Mouse (Mus musculus) limb, embryonic 11.5 days (tissue): ENCODE measurements around the gene Gm5890. TPM values are rescaled to one million over a fixed set of nuclear protein-coding genes. Genes with fewer than 3 reads are reported as not detected.
"Not testable (repeated sequence)": the region's sequence is repeated elsewhere in the genome, so short reads cannot be mapped to it uniquely, and the experiment has no call there.

Experiments
- ATAC-seq: fragments of 200-750 bp; cut with Nextera tagmentation; 2 replicates; pipeline ENCODE4 v1.8.0; 2017; ENCODE audit warnings: low read depth; ENCODE audit not compliant: insufficient number of reproducible peaks, low FRiP score, low TSS enrichment
- DNase-seq: peaks from one replicate; pipeline ENCODE4 v3.0.0-alpha.2; 2015; ENCODE audit warnings: low spot score
- H3K27ac ChIP-seq: fragments of 300-500 bp; sonication (generic); replicated peaks from 2 replicates; pipeline ENCODE4 v1.5.1; 2014; ENCODE audit warnings: low read depth, mild to moderate bottlenecking, low read length
- H3K27me3 ChIP-seq: fragments of 300-500 bp; sonication (generic); 2 replicates; pipeline ENCODE4 v1.6.1; 2014; ENCODE audit warnings: mild to moderate bottlenecking, low read length, mixed read lengths; ENCODE audit not compliant: control insufficient read depth, insufficient read depth
- H3K36me3 ChIP-seq: fragments of 300-500 bp; sonication (generic); 2 replicates; pipeline ENCODE4 v1.6.1; 2014; ENCODE audit warnings: mild to moderate bottlenecking, low read length, moderate library complexity, mixed read lengths; ENCODE audit not compliant: control insufficient read depth, insufficient read depth
- H3K4me1 ChIP-seq: fragments of 300-500 bp; sonication (generic); 2 replicates; pipeline ENCODE4 v1.6.1; 2014; ENCODE audit warnings: low read length, mixed read lengths; ENCODE audit not compliant: control insufficient read depth, insufficient read depth
- H3K4me2 ChIP-seq: fragments of 300-500 bp; sonication (generic); 2 replicates; pipeline ENCODE4 v1.6.1; 2014; ENCODE audit warnings: low read depth, mild to moderate bottlenecking, moderate library complexity; ENCODE audit not compliant: severe bottlenecking
- H3K4me3 ChIP-seq: fragments of 300-500 bp; sonication (generic); 2 replicates; pipeline ENCODE4 v1.5.1; 2014; ENCODE audit warnings: low read depth, low read length
- H3K9ac ChIP-seq: fragments of 300-500 bp; sonication (generic); 2 replicates; pipeline ENCODE4 v1.6.1; 2014; ENCODE audit warnings: mild to moderate bottlenecking, low read length
- H3K9me3 ChIP-seq: fragments of 300-500 bp; sonication (generic); 2 replicates; pipeline ENCODE4 v1.6.1; 2016; ENCODE audit warnings: low read length; ENCODE audit not compliant: control insufficient read depth
- WGBS: fragments of 180-500 bp; shearing (Covaris S2); extraction: QIAGEN DNeasy Blood & Tissue Kit; methylation state at CpG from one replicate; pipeline ENCODE4 v1.1.7; 2014; 5-methylcytosine and 5-hydroxymethylcytosine counted together
- polyA plus RNA-seq: library from polyadenylated mRNA; unstranded; fragments of >200 nt; fragmentation: Nextera tagmentation; extraction: Ambion mirVana; gene quantifications from 2 replicates; pipeline ENCODE4 v1.2.1, GENCODE M21; 2014

Gene Gm5890
- polyA plus RNA-seq: not detected in 2 replicates

GRCm38 (mm10) chr7:20262734-20263133, at the start of gene Gm5890:
Gm5890 (minus strand) TSS chr7:20262834.
- DNase-seq, H3K4me2 ChIP-seq, H3K4me3 ChIP-seq, H3K27me3 ChIP-seq, ATAC-seq, H3K36me3 ChIP-seq, H3K4me1 ChIP-seq, H3K9me3 ChIP-seq, H3K9ac ChIP-seq, H3K27ac ChIP-seq: not testable (repeated sequence)
- WGBS: no CpG with 5 or more reads among the region's 3 CpGs

DNA sequence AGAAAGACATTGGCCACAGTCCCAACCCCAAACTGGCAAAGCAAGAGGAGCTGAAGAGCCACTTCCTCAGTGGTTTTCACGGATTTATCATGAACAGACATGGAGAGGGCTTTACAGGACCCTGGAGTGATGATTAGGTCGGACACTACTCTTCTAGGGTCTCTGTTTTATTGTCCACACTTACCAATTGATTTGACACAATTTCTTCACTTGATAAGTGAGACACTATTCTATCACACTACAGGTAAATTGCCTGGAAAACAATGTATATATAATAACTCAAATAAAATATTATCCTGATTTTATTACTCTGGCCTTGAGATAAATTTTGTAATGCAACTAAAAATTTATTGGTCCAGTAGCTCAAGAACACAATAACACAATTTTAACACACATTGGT, 28.9 kb downstream of the Gm5890 start, which contains the start of gene Gm4498:
Gene Gm4498, minus strand, starts transcription at position 101 of the 400 bp plus-strand sequence.
- not testable (repeated sequence) for H3K27ac ChIP-seq, H3K36me3 ChIP-seq, H3K4me2 ChIP-seq, H3K27me3 ChIP-seq, DNase-seq, H3K4me3 ChIP-seq, H3K4me1 ChIP-seq, H3K9me3 ChIP-seq, ATAC-seq, H3K9ac ChIP-seq
- WGBS: no CpG with 5 or more reads among the region's 2 CpGs

Other genes starting within 250 kb of the Gm5890 start
- gene Vmn1r91, start 163.2 kb downstream of the Gm5890 start, polyA plus RNA-seq: not detected in 2 replicates
- gene Gm16442, start 140.3 kb downstream of the Gm5890 start, polyA plus RNA-seq: not detected in 2 replicates
- gene Vmn1r93, start 123.7 kb downstream of the Gm5890 start, polyA plus RNA-seq: not detected in 2 replicates
- not detected in 2 replicates for gene Vmn1r94, start 94.5 kb downstream of the Gm5890 start, polyA plus RNA-seq
- gene Vmn1r95, start 69.1 kb downstream of the Gm5890 start, polyA plus RNA-seq: not detected in 2 replicates
- not detected in 2 replicates for gene Gm6164, start 57.2 kb downstream of the Gm5890 start, polyA plus RNA-seq
- not detected in 2 replicates for gene Gm4498, start 29.0 kb downstream of the Gm5890 start, polyA plus RNA-seq
- not detected in 2 replicates for gene Gm4133, start 71.2 kb upstream of the Gm5890 start, polyA plus RNA-seq
- not detected in 2 replicates for gene Gm5728, start 112.6 kb upstream of the Gm5890 start, polyA plus RNA-seq
- gene Vmn1r100, start 155.1 kb upstream of the Gm5890 start, polyA plus RNA-seq: not detected in 2 replicates
- not detected in 2 replicates for gene Vmn1r101, start 179.8 kb upstream of the Gm5890 start, polyA plus RNA-seq
- not detected in 2 replicates for gene Gm10670, start 212.1 kb upstream of the Gm5890 start, polyA plus RNA-seq
- gene Vmn1r103, start 247.7 kb upstream of the Gm5890 start, polyA plus RNA-seq: not detected in 2 replicates